Mouse (Mus musculus): Measurements from ENCODE around the gene Gm21974.

Gm21974 gene

DNA sequence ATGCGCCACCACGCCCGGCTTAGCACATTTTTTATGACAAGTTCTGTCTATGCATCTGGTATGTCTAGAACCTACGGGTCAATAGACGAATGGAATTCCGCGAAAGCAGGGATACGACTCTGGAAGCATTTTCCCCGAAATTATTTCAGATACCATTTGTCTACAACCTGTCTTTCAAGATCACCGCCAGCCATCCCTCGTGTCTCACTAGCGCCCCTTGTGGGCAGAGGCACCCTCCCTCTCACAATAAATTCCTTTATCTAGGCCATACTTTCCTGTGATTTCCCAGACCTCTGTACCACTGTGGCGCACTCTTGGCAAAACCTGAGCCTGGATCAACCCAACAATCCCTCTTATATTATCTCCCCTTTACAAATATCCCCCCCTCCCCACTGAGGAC is 1.1 kb upstream of the Gm21974 start:
- TF ChIP-seq GATA4 (IDR thresholded peaks at IDR 0.05; ENCODE audit: insufficient replicate concordance, low read length): no peak

DNA sequence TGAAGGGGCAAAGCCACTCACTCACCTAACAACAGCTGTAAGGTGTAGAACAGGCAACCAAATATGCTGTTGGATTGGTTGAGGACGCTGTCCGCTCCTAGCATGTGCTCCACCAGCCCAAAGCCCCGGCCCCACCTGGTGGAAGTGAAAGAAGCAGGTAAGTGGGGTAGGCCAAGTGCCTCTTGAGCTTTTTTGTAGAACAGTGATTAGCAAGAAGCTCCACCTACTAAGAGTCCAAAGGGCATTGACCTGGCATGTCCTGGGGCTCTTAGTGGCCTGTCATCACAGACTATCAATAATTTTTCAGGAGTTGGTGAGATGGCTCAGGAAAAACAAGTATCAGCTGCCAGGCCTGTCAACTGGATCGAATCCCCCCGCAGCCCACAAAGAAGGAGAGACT is 774 bp downstream of the Gm21974 start:
- TF ChIP-seq GATA4 (IDR thresholded peaks at IDR 0.05; ENCODE audit: insufficient replicate concordance, low read length): no peak

DNA sequence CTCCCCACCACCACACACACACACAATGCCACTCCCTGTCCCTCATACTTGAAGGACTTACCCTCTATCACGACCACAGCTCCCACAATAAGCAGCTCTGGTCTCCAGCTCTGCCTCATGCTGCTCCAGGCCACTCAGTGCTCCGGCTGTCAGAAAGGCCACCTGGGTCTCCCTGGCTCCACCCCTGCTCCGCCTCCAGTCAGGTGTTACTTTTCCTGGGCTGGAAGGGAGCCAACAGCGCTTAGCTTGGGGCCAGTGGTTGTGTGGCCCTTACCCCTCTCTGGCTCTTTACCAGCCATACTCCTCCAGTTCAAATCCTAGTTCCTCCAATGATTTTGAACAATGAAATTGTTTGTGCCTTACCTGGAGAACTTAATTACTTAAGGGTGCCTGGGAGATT is 4.5 kb downstream of the Gm21974 start, which contains the start of gene Prss53:
TSS of gene Prss53 (minus strand) at position 173 of the 400 bp plus-strand sequence.
- TF ChIP-seq GATA4 (IDR thresholded peaks at IDR 0.05; ENCODE audit: insufficient replicate concordance, low read length): no peak

- no peak for TF ChIP-seq GATA4 (IDR thresholded peaks at IDR 0.05; ENCODE audit: insufficient replicate concordance, low read length)
These were observed 6.4 kb downstream of the Gm21974 start for GRCm38 (mm10) chr7:127888821-127889220.

GRCm38 (mm10) chr7:127887781-127888180 is 7.5 kb downstream of the Gm21974 start:
- no peak for TF ChIP-seq GATA4 (IDR thresholded peaks at IDR 0.05; ENCODE audit: insufficient replicate concordance, low read length)

- TF ChIP-seq GATA4 (IDR thresholded peaks at IDR 0.05; ENCODE audit: insufficient replicate concordance, low read length): no peak
These were observed 8.1 kb downstream of the Gm21974 start for GRCm38 (mm10) chr7:127887191-127887590.

DNA sequence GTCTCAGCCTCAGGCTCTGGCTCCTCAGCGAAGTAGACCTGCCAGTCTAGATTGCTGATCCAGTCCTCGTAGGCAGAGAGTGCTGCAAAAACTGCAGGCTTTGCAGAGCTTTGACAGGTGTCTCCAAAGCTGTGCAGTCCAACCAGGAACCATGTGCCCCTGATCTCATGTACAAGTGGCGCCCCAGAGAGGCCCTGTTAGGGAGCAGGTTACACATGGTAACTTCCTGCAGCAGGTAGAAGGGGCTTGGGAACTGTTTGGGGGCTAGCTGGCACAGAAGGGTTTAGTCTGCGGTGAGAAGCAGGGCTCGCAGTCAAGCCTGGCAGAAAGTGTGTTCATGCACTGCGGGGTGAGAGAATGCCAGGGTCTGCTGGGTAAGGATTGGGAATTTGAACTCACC is 8.7 kb downstream of the Gm21974 start:
- TF ChIP-seq GATA4 (IDR thresholded peaks at IDR 0.05; ENCODE audit: insufficient replicate concordance, low read length): no peak

DNA sequence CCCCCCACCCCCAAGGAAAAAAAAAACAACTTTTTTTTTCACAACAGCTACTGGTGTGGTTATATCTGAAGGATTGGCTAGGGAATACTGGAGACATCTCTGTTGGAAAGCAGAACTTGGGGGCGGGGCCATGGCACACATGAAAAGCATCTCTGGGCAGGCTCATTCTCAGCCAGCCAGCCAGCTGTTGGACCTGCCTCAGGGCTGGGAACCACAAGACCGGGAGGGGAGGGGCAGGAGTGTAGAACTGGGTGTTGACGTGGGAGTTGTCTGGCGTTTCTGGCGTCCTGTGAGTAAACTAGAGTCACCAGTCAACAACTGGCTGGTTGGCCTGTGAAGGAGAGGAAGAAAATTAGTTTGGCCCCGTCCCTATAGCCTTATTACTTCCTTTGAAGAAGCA is 9.3 kb downstream of the Gm21974 start:
- no peak for TF ChIP-seq GATA4 (IDR thresholded peaks at IDR 0.05; ENCODE audit: insufficient replicate concordance, low read length)

DNA sequence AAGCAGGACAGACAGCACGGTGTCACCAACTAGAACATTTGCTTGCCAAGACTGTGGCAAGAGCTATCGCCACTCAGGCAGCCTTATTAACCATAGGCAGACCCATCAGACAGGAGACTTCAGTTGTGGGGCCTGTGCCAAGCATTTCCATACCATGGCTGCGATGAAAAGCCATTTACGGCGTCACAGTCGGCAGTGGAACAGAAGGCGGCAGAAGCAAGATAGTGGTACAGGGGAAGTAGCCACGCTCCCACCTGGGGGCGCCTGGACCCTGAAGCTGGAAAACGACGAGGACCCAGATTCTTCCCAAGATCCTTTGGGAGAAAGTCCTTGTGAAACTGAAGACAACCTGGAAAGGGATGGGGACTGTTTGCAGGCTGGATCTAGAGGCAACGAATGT is 14.8 kb downstream of the Gm21974 start:
- TF ChIP-seq GATA4 (IDR thresholded peaks at IDR 0.05; ENCODE audit: insufficient replicate concordance, low read length): no peak

GRCm38 (mm10) chr7:127879301-127879700 is 16.0 kb downstream of the Gm21974 start:
- no peak for TF ChIP-seq GATA4 (IDR thresholded peaks at IDR 0.05; ENCODE audit: insufficient replicate concordance, low read length)

DNA sequence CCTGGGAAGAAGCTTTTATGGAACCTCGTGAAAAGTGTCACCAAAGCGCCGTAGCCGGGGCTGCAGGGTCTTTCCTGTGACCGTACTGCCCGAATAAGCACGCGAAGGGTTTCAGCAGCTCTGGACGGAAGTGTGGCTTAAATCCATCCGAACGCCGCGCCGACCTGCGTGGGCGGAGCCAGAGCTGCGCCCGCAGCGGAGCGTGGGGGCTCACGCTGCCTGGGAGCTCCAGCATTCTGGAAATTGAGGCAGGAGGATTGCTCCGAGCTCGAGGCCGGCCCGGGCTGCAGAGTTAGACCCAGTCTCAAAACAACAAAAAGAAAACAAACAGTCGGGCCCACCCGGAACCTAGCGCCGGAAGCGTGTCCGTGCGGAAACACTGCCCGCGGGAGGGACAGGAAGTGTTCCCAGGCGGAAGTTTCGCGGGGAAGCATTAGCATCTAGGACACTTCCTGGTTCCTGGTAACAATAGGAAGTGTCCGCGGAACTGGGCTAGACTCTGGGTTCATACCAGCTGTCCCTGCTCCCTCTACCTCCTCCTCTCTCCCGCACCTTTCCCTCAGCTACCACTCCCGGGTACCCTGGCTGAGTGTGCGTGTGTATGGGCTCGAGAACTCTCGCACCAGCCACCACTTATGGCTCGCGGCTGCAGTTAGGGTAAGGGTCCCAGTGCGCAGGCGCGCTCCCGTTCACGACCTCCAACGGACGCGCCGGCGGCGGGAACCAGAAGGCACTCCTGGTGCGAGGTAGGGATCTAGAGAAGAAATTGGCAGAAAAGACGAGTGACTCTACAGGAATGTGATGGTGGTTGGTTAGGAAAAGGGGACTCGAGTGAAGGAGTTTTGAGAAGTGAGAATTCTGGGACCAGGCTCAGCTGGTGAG is 18.5 kb downstream of the Gm21974 start, which contains the start of gene Zfp668:
TSS of gene Zfp668 (minus strand) at position 362 of the 882 bp plus-strand sequence.
- TF ChIP-seq GATA4 (IDR thresholded peaks at IDR 0.05; ENCODE audit: insufficient replicate concordance, low read length): no peak

- no peak; the same call in 1 of the 2 replicates for TF ChIP-seq GATA4 (IDR thresholded peaks at IDR 0.05; ENCODE audit: insufficient replicate concordance, low read length)
These were observed 19.2 kb downstream of the Gm21974 start, which contains the start of gene Zfp646 for GRCm38 (mm10) chr7:127876041-127876466. Zfp646 (plus strand) TSS chr7:127876221.

- no peak for TF ChIP-seq GATA4 (IDR thresholded peaks at IDR 0.05; ENCODE audit: insufficient replicate concordance, low read length)
These were observed 19.6 kb downstream of the Gm21974 start for GRCm38 (mm10) chr7:127875627-127876001.

- no peak for TF ChIP-seq GATA4 (IDR thresholded peaks at IDR 0.05; ENCODE audit: insufficient replicate concordance, low read length)
These were observed 20.2 kb downstream of the Gm21974 start for GRCm38 (mm10) chr7:127874812-127875626.

- no peak for TF ChIP-seq GATA4 (IDR thresholded peaks at IDR 0.05; ENCODE audit: insufficient replicate concordance, low read length)
These were observed 25.0 kb downstream of the Gm21974 start for GRCm38 (mm10) chr7:127870136-127870821.

Data from liver, adult (tissue).